Mouse (Mus musculus): Measurements from ENCODE around the gene Gm49342.
"Not testable (repeated sequence)": the region's sequence is repeated elsewhere in the genome, so short reads cannot be mapped to it uniquely, and the experiment has no call there.

The Gm49342 gene

GRCm38 (mm10) chr14:50930377-50930753 lies 14.0 kb upstream of the Gm49342 start:
- in situ Hi-C loops (cut with MboI; ENCODE audit: low pct_unique_long_range_greater_than_20kb in 1 of 2, low sequenced_read_pairs in 2 of 2, unreplicated experiment in 1 of 2), result loop anchor here in 1 of 2 experiments (25.0 kb wide), 1 partner anchor 1082 kb away; the partner anchor contains the start of genes Tmem253 and Zfp219

GRCm38 (mm10) chr14:50930754-50931492 lies 13.4 kb upstream of the Gm49342 start, which contains the start of the genes Pip4p1 and Pnp:
Pip4p1 (minus strand) TSS chr14:50930856.
Pnp (plus strand) TSS chr14:50931082.
- in situ Hi-C loops (cut with MboI; ENCODE audit: low pct_unique_long_range_greater_than_20kb in 1 of 2, low sequenced_read_pairs in 2 of 2, unreplicated experiment in 1 of 2), result loop anchor here in 1 of 2 experiments (25.0 kb wide), 1 partner anchor 1081 kb away; the partner anchor contains the start of genes Tmem253 and Zfp219

GRCm38 (mm10) chr14:50931493-50932020 lies 12.8 kb upstream of the Gm49342 start:
- in situ Hi-C loops (cut with MboI; ENCODE audit: low pct_unique_long_range_greater_than_20kb in 1 of 2, low sequenced_read_pairs in 2 of 2, unreplicated experiment in 1 of 2), result loop anchor here in 1 of 2 experiments (25.0 kb wide), 1 partner anchor 1081 kb away; the partner anchor contains the start of genes Tmem253 and Zfp219

GRCm38 (mm10) chr14:50936649-50937048 lies 7.7 kb upstream of the Gm49342 start:
- in situ Hi-C loops (cut with MboI; ENCODE audit: low pct_unique_long_range_greater_than_20kb in 1 of 2, low sequenced_read_pairs in 2 of 2, unreplicated experiment in 1 of 2), result loop anchor here in 1 of 2 experiments (25.0 kb wide), 1 partner anchor 1076 kb away; the partner anchor contains the start of genes Tmem253 and Zfp219

- in situ Hi-C loops (cut with MboI; ENCODE audit: low pct_unique_long_range_greater_than_20kb in 1 of 2, low sequenced_read_pairs in 2 of 2, unreplicated experiment in 1 of 2), result loop anchor here in 1 of 2 experiments (25.0 kb wide), 1 partner anchor 1074 kb away; the partner anchor contains the start of genes Tmem253 and Zfp219
Observed at GRCm38 (mm10) chr14:50938119-50938908, 6.0 kb upstream of the Gm49342 start.

- in situ Hi-C loops (cut with MboI; ENCODE audit: low pct_unique_long_range_greater_than_20kb in 1 of 2, low sequenced_read_pairs in 2 of 2, unreplicated experiment in 1 of 2), result loop anchor here in 1 of 2 experiments (25.0 kb wide), 1 partner anchor 1073 kb away; the partner anchor contains the start of genes Tmem253 and Zfp219
Observed at GRCm38 (mm10) chr14:50938940-50939339, 5.4 kb upstream of the Gm49342 start.

- in situ Hi-C loops (cut with MboI; ENCODE audit: low pct_unique_long_range_greater_than_20kb in 1 of 2, low sequenced_read_pairs in 2 of 2, unreplicated experiment in 1 of 2), result loop anchor here in 1 of 2 experiments (25.0 kb wide), 1 partner anchor 1068 kb away; the partner anchor contains the start of genes Tmem253 and Zfp219
Observed at GRCm38 (mm10) chr14:50944668-50945033, 334 bp downstream of the Gm49342 start.

GRCm38 (mm10) chr14:50945081-50945480 lies 764 bp downstream of the Gm49342 start:
- in situ Hi-C loops (cut with MboI; ENCODE audit: low pct_unique_long_range_greater_than_20kb in 1 of 2, low sequenced_read_pairs in 2 of 2, unreplicated experiment in 1 of 2), result loop anchor here in 1 of 2 experiments (25.0 kb wide), 1 partner anchor 1067 kb away; the partner anchor contains the start of genes Tmem253 and Zfp219

- in situ Hi-C loops (cut with MboI; ENCODE audit: low pct_unique_long_range_greater_than_20kb in 1 of 2, low sequenced_read_pairs in 2 of 2, unreplicated experiment in 1 of 2), result loop anchor here in 1 of 2 experiments (25.0 kb wide), 1 partner anchor 1067 kb away; the partner anchor contains the start of genes Tmem253 and Zfp219
Observed at GRCm38 (mm10) chr14:50945526-50945925, 1.2 kb downstream of the Gm49342 start.

- in situ Hi-C loops (cut with MboI; ENCODE audit: low pct_unique_long_range_greater_than_20kb in 1 of 2, low sequenced_read_pairs in 2 of 2, unreplicated experiment in 1 of 2), result no loop called here
Observed at GRCm38 (mm10) chr14:50955487-50955886, 11.2 kb downstream of the Gm49342 start.

- in situ Hi-C loops (cut with MboI; ENCODE audit: low pct_unique_long_range_greater_than_20kb in 1 of 2, low sequenced_read_pairs in 2 of 2, unreplicated experiment in 1 of 2), result not testable (repeated sequence)
Observed at GRCm38 (mm10) chr14:50955942-50956508, 11.7 kb downstream of the Gm49342 start, which contains the start of gene Pnp2. Pnp2 (plus strand) TSS chr14:50955992.

GRCm38 (mm10) chr14:50956724-50957123 lies 12.4 kb downstream of the Gm49342 start:
- in situ Hi-C loops (cut with MboI; ENCODE audit: low pct_unique_long_range_greater_than_20kb in 1 of 2, low sequenced_read_pairs in 2 of 2, unreplicated experiment in 1 of 2), result not testable (repeated sequence)

GRCm38 (mm10) chr14:50957146-50957545 lies 12.8 kb downstream of the Gm49342 start:
- in situ Hi-C loops (cut with MboI; ENCODE audit: low pct_unique_long_range_greater_than_20kb in 1 of 2, low sequenced_read_pairs in 2 of 2, unreplicated experiment in 1 of 2), result not testable (repeated sequence)

- in situ Hi-C loops (cut with MboI; ENCODE audit: low pct_unique_long_range_greater_than_20kb in 1 of 2, low sequenced_read_pairs in 2 of 2, unreplicated experiment in 1 of 2), result not testable (repeated sequence)
Observed at GRCm38 (mm10) chr14:50958289-50958995, 14.1 kb downstream of the Gm49342 start.

- in situ Hi-C loops (cut with MboI; ENCODE audit: low pct_unique_long_range_greater_than_20kb in 1 of 2, low sequenced_read_pairs in 2 of 2, unreplicated experiment in 1 of 2), result no loop called here
Observed at GRCm38 (mm10) chr14:50968216-50968980, 24.1 kb downstream of the Gm49342 start.

- in situ Hi-C loops (cut with MboI; ENCODE audit: low pct_unique_long_range_greater_than_20kb in 1 of 2, low sequenced_read_pairs in 2 of 2, unreplicated experiment in 1 of 2), result no loop called here
Observed at GRCm38 (mm10) chr14:50969041-50969440, 24.7 kb downstream of the Gm49342 start.
